9 mouse cellular contexts compared by ENCODE assay signal in the genomic region with DNA sequence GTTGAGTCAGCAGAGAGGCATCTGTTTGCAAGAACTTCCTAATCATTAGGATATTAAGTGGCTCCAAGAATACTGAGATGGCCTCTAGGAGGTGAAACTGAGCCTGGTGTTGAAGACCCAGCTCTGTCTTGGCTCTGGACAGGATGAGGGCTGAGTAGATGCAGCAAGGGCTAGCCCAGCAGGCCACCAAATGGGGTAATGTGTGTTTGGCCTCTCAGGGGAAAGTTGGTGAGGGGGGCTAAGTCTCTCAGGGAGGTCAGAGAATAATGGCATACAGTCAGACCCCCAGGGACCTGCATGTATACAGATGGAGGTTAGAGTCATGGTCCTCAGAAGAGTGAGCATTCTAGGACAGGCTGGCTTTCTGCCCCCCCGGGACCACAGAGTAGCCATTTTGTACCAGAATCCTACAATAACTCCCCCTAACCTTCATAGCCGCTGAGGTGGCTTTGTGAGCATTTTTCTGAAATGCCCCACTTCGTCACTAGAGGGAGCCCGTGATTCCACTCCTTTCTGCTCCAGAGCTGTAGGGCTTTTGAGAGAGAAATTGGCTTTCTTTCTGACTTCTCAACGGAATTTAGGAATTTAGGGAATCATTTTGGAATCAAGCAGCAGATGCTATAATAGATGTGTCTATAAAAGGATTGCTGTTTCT. TPM values are rescaled to one million over a fixed set of nuclear protein-coding genes. Genes with fewer than 3 reads are reported as not detected.
A peak's percentile ranks its signal among the peaks of the same experiment; 100 is the strongest.
DNase-seq lines count a peak whose midpoint lies in the region; ATAC-seq and TF ChIP-seq lines count a peak whose summit lies in the region.
"Had no signal": no experiment of that assay in that cellular context is flagged by ENCODE, and none has a peak within 500 bp of the region (broad histone marks: within the 10 kb centered on the region; RNA-seq: fewer than 3 reads in every experiment).

No protein-coding gene starts in this region.

- H3K9ac ChIP-seq in heart, embryonic 12.5 days: no peak overlapping the region
- H3K9ac ChIP-seq in forebrain, postnatal 0 days: no peak overlapping the region
- H3K9ac ChIP-seq: limb, embryonic 13.5 days had no signal

- peak; percentile 88 for DNase-seq in heart, adult 11 months
- DNase-seq in forebrain, postnatal 0 days: peak; percentile 41
- peak; percentile 16 to 72 for DNase-seq in layer of hippocampus, adult 18-20 months (ENCODE audit: low spot score in 2 of 2)
- DNase-seq in lung, postnatal 4 days: peak; percentile 34 to 67
- DNase-seq in spleen, adult 2 months (ENCODE audit: low read depth in 1 of 2, low spot score in 2 of 2): peak in 1 of 2 experiments; percentile 52

- H3K4me2 ChIP-seq in heart, embryonic 12.5 days: no peak overlapping the region
- H3K4me2 ChIP-seq in forebrain, postnatal 0 days (ENCODE audit: low read depth): no peak overlapping the region
- H3K4me2 ChIP-seq: limb, embryonic 13.5 days had no signal

- WGBS in heart, embryonic 12.5 days: 6% methylated on average over 5 of the region's 5 CpGs
- WGBS in forebrain, postnatal 0 days: 9% methylated on average over 5 of the region's 5 CpGs
- 3% methylated on average over 5 of the region's 5 CpGs for WGBS in spleen, adult 2 months

- H3K9me3 ChIP-seq in heart, embryonic 12.5 days (replicated peaks): no peaks in the 10 kb centered on the region
- no peaks in the 10 kb centered on the region for H3K9me3 ChIP-seq in forebrain, postnatal 0 days (ENCODE audit: low read length)
- H3K9me3 ChIP-seq: limb, embryonic 13.5 days had no signal

- no peak for TF ChIP-seq POLR2A in bone marrow macrophage, adult 2 months (IDR thresholded peaks at IDR 0.05; ENCODE audit: borderline replicate concordance, low read depth, low read length)
- no peak for TF ChIP-seq POLR2A in spleen, adult 2 months (IDR thresholded peaks at IDR 0.05; ENCODE audit: low read depth, low read length)

- H3K27me3 ChIP-seq in heart, embryonic 12.5 days (replicated peaks): peaks cover 16% of the 10 kb centered on the region; the same call in 1 of the 2 replicates
- no peaks in the 10 kb centered on the region for H3K27me3 ChIP-seq in forebrain, postnatal 0 days (ENCODE audit: insufficient read depth, low read length)
- no peaks in the 10 kb centered on the region for H3K27me3 ChIP-seq in spleen, adult 2 months (ENCODE audit: control insufficient read depth, insufficient read depth, low read length)
- H3K27me3 ChIP-seq: limb, embryonic 13.5 days had no signal

- no peak overlapping the region for H3K4me3 ChIP-seq in heart, embryonic 12.5 days
- no peak overlapping the region for H3K4me3 ChIP-seq in bone marrow macrophage, adult 2 months (ENCODE audit: insufficient read depth, low read length)
- no peak overlapping the region for H3K4me3 ChIP-seq in forebrain, postnatal 0 days (ENCODE audit: low read depth, low read length)
- no peak overlapping the region for H3K4me3 ChIP-seq in spleen, adult 2 months (ENCODE audit: extremely low read depth, insufficient read depth, insufficient read length)
- H3K4me3 ChIP-seq: limb, embryonic 13.5 days had no signal

- no peaks in the 10 kb centered on the region for H3K4me1 ChIP-seq in heart, embryonic 12.5 days (replicated peaks)
- peaks cover 20% of the 10 kb centered on the region for H3K4me1 ChIP-seq in bone marrow macrophage, adult 2 months (ENCODE audit: control insufficient read depth, insufficient read depth, low read length)
- H3K4me1 ChIP-seq in forebrain, postnatal 0 days (ENCODE audit: insufficient read depth): no peaks in the 10 kb centered on the region
- H3K4me1 ChIP-seq in spleen, adult 2 months (ENCODE audit: control insufficient read depth, insufficient read depth, insufficient read length): no peaks in the 10 kb centered on the region
- H3K4me1 ChIP-seq: limb, embryonic 13.5 days had no signal

- no peak overlapping the region for H3K27ac ChIP-seq in heart, embryonic 12.5 days (ENCODE audit: poor library complexity, severe bottlenecking)
- no peak overlapping the region for H3K27ac ChIP-seq in bone marrow macrophage, adult 2 months (ENCODE audit: insufficient read depth, low read depth, low read length)
- no peak overlapping the region for H3K27ac ChIP-seq in forebrain, postnatal 0 days (ENCODE audit: low read depth, low read length)
- H3K27ac ChIP-seq in spleen, adult 2 months (ENCODE audit: insufficient read depth, low read length): no peak overlapping the region
- H3K27ac ChIP-seq: limb, embryonic 13.5 days had no signal

- no peak for ATAC-seq in heart, embryonic 12.5 days (ENCODE audit: insufficient number of reproducible peaks, low FRiP score)
- ATAC-seq in CD4-positive, CD25-positive, alpha-beta regulatory T cell, adult 4 months: peak; percentile 75
- ATAC-seq in forebrain, postnatal 0 days: no peak

- no peaks in the 10 kb centered on the region for H3K36me3 ChIP-seq in heart, embryonic 12.5 days
- H3K36me3 ChIP-seq in forebrain, postnatal 0 days (ENCODE audit: insufficient read depth): no peaks in the 10 kb centered on the region
- no peaks in the 10 kb centered on the region for H3K36me3 ChIP-seq in spleen, adult 2 months (ENCODE audit: control insufficient read depth, insufficient read depth, low read length)
- H3K36me3 ChIP-seq: limb, embryonic 13.5 days had no signal

- TF ChIP-seq CTCF in bone marrow macrophage, adult 2 months (IDR thresholded peaks at IDR 0.05; ENCODE audit: low read depth, low read length): peak; percentile 38; the same call in 1 of the 2 replicates
- peak; percentile 65 for TF ChIP-seq CTCF in forebrain, postnatal 0 days (IDR thresholded peaks at IDR 0.05; ENCODE audit: low read depth)
- peak; percentile 67; the same call in 1 of the 2 replicates for TF ChIP-seq CTCF in spleen, adult 2 months (IDR thresholded peaks at IDR 0.05; ENCODE audit: extremely low read depth, insufficient read depth, insufficient read length, insufficient replicate concordance)

RNA-seq across cellular contexts. Expression of a gene that starts 9.1 kb away (rescaled TPM):
- 0.24 and 0.54 TPM in 2 replicates for polyA plus RNA-seq in heart, embryonic 12.5 days (2016; fragmentation: Nextera tagmentation; extraction: Ambion mirVana)
- polyA plus RNA-seq in CD4-positive, CD25-positive, alpha-beta regulatory T cell, adult 4 months (2017; shearing (Covaris generic)): not detected
- not detected in 2 replicates for polyA plus RNA-seq in bone marrow macrophage, adult 2 months (2012; ENCODE audit: insufficient read depth, insufficient read length, missing spikeins)
- total RNA-seq in forebrain, postnatal 0 days (2014; rRNA removed): 68.4 and 92.6 TPM in 2 replicates
- polyA plus RNA-seq in forebrain, postnatal 0 days (2015; fragmentation: Nextera tagmentation; extraction: Ambion mirVana): 70.0 and 91.0 TPM in 2 replicates
- total RNA-seq in layer of hippocampus, adult 18-20 months (2021): 10 to 100 TPM; 20.3 to 24.2 TPM
- polyA plus RNA-seq in spleen, adult 2 months (2012; rRNA removed): not detected in 2 replicates

RNA-seq across cellular contexts. Expression of a gene that starts 39.3 kb away (rescaled TPM):
- 4.6 and 4.7 TPM in 2 replicates for polyA plus RNA-seq in heart, embryonic 12.5 days (2016; fragmentation: Nextera tagmentation; extraction: Ambion mirVana)
- polyA plus RNA-seq in CD4-positive, CD25-positive, alpha-beta regulatory T cell, adult 4 months (2017; shearing (Covaris generic)): 1 to 10 TPM in 1 of 2 experiments, under 1 TPM in 1; 0.79 to 1.0 TPM
- polyA plus RNA-seq in bone marrow macrophage, adult 2 months (2012; ENCODE audit: insufficient read depth, insufficient read length, missing spikeins): not detected in 2 replicates
- total RNA-seq in forebrain, postnatal 0 days (2014; rRNA removed): 0.10 and 0.15 TPM in 2 replicates
- 0.10 and 0.13 TPM in 2 replicates for polyA plus RNA-seq in forebrain, postnatal 0 days (2015; fragmentation: Nextera tagmentation; extraction: Ambion mirVana)
- under 1 TPM; 0.27 to 0.28 TPM for total RNA-seq in layer of hippocampus, adult 18-20 months (2021)
- 0.27 and 0.48 TPM in 2 replicates for polyA plus RNA-seq in spleen, adult 2 months (2012; rRNA removed)

RNA-seq across cellular contexts. Expression of a gene that starts 44.7 kb away (rescaled TPM):
- polyA plus RNA-seq in heart, embryonic 12.5 days (2016; fragmentation: Nextera tagmentation; extraction: Ambion mirVana): 1.3 TPM in 2 replicates
- 100 to 1,000 TPM; 477 to 563 TPM for polyA plus RNA-seq in CD4-positive, CD25-positive, alpha-beta regulatory T cell, adult 4 months (2017; shearing (Covaris generic))
- 96.8 and 118 TPM in 2 replicates for polyA plus RNA-seq in bone marrow macrophage, adult 2 months (2012; ENCODE audit: insufficient read depth, insufficient read length, missing spikeins)
- total RNA-seq in forebrain, postnatal 0 days (2014; rRNA removed): 3.5 and 4.4 TPM in 2 replicates
- polyA plus RNA-seq in forebrain, postnatal 0 days (2015; fragmentation: Nextera tagmentation; extraction: Ambion mirVana): 1.7 and 3.6 TPM in 2 replicates
- 1 to 10 TPM; 2.9 to 3.7 TPM for total RNA-seq in layer of hippocampus, adult 18-20 months (2021)
- polyA plus RNA-seq in spleen, adult 2 months (2012; rRNA removed): 34.0 and 34.2 TPM in 2 replicates

Comparison
In these comparisons a context has a peak if more than half of its experiments do, and no peak if none do; other contexts are left out.
1. RNA of a gene that starts 9.1 kb away (polyA plus RNA-seq): 70.0 to 91.0 TPM in forebrain, postnatal 0 days; 0.24 to 0.54 TPM in heart, embryonic 12.5 days, not detected in CD4-positive, CD25-positive, alpha-beta regulatory T cell, adult 4 months, not detected in bone marrow macrophage, adult 2 months and not detected in spleen, adult 2 months; every median in the first group is over 10 times any median in the second.
2. Peak in every context shown above with its lines, with median percentiles within 50 percentile points of each other: CTCF ChIP-seq.